Mouse (Mus musculus): ENCODE results near the gene Pramel7.

DNA sequence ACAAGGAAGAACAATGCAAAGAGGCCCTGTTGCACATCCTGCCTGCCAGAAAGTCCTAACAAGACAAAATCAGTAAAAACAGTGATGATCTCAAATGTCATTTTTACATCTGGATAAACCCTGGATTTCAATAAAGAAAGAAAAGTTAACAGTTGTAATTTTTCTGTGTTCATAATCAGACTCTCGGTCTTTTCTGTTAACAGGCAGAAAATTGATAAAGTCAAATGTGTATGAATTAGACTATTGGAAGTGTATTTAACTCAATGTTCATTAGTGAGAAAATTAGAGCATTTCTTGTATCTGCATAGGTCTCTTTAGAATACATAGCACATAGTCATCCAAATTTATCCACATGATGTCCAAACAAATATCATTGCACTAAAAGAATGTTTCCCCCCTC is 48.5 kb upstream of the Pramel7 start, which contains the start of gene Olfr1128:
- no peak for TF ChIP-seq CTCF (conservative IDR thresholded peaks at IDR 0.05; ENCODE audit: low read length)
- no peak for TF ChIP-seq NANOG (IDR thresholded peaks at IDR 0.05; ENCODE audit: borderline replicate concordance, low read length)
- TF ChIP-seq POU5F1 (IDR thresholded peaks at IDR 0.05; ENCODE audit: borderline replicate concordance, low read length) = no peak

All from E14TG2a.4 (cell line).